Mouse (Mus musculus) CD8-positive naive resting alpha-beta T cell, adult 2 months (primary cell): Measurements from ENCODE around the gene Prn.

Source experiments
- DNase-seq, 2 experiments: peaks; one replicate each; pipeline ENCODE4 v3.0.0; 2022; ENCODE audit warnings: low read depth in 2 of 2, low spot score in 2 of 2

Prn gene

DNA sequence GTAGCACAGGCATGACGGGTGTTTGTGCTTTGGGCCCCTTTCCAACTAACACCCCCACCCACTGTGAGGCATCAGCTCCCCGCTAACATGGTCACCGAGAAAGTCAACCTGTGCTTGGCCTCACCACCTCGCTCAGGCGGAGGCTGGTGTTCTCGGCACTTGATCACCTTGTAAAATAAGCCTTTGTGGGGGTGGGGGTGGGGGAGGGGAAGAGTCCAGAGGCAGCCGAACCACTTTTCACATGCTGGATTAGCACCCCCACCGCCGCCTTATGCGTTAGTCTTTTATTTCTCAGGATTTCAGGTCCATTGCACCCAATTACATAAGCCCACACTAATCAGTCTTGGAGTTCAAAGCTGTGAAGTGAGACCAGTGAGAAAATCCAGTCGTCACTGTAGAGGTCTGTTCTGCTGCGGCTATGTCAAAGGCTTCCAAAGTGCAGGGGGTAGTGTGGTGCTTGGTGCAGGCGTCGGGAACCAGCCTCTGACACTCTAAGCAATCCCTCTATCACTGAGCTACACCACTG lies 83.9 kb downstream of the Prn start:
- no peak for DNase-seq

GRCm38 (mm10) chr2:131994971-131995370 lies 85.2 kb downstream of the Prn start:
- no peak for DNase-seq

GRCm38 (mm10) chr2:131995742-131996141 lies 86.0 kb downstream of the Prn start:
- no peak for DNase-seq

DNA sequence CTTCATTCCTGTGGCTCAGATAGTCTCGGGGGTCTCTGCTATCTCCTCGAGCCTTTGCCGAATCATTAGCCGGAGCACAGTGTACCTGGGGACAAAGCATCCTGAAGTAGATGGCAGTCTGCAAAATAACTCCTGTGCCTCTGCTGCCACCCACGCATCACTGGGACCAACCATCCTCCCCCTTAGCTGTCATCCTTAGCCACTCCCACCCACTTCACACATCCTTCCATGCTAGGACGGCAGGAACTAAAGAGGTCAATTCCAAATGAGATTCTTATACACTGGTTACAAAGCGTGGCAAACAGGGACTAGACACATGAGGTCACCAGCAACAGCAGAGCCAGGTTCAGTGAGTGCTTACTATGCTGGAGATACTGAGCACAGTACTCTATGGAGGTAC lies 86.6 kb downstream of the Prn start:
- no peak for DNase-seq

DNA sequence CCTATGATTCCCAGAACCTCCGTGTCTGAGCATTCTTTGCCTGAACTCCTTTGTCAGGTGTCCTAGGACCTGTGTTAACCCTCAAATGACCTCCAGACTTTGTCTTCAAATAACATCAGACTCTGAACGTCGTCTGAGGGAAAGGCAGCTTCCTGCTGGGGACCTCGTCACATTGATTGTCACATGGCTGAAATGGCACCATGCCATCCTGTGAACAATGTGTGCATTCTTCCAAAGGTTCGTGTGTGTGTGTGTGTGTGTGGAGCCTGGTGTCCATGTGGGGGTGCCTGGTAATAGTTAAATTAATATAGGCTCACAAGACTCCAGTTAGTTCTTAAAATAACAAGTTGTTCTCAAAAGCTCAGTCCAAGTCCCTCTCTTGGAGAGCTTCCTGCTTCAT lies 87.6 kb downstream of the Prn start:
- DNase-seq = no peak

- DNase-seq = no peak
Observed at GRCm38 (mm10) chr2:132001696-132002334, 92.1 kb downstream of the Prn start.

DNA sequence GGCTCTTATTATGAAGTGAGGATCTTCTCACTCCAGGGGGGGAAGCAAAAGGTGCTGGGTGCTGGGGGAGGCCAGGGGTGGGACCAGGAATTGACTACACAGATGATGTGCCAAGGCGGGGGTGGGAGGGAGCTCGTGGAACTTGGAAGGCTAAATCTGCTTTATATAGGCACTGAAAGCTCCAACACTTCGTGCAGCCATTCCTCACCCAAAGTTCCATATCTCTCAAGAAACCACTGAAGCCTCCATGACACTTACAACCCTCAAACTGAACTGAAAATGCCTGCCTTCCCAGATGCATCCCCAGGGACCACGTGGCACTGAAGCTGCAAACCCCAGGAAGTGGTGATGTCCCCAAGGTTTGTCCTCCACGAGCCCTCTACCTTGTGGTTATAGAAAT lies 94.2 kb downstream of the Prn start:
- DNase-seq = no peak

DNA sequence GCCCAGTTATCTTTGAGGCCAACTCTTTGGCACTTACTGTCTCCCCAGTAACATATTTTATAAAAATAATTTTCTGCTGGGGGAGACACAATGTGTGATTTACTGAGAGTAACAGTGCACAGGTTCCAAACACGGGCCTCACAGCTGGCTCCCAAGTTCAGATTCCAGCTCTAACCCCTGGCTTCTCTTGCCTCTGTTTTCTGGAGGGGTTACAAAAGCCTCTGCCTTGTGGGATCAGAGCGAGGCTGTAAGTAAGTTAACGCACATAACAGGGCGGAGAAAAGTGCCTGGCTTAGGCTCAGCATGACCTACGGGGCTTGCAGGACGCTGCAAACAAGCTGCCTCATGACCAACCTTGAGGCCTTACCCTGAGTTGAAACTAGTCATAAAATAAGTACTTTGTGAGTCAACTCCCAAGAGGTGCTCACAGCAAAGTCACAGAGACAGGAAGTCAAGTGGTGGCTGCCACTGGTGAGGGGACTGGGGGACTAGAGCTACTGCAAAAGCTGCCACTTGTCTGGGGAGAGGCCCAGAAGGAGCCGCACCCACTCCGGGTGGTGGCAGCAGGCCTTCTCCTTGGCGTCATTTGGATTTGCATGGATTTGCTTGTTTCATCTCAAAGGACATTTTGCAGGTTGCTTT lies 94.9 kb downstream of the Prn start:
- no peak for DNase-seq

DNA sequence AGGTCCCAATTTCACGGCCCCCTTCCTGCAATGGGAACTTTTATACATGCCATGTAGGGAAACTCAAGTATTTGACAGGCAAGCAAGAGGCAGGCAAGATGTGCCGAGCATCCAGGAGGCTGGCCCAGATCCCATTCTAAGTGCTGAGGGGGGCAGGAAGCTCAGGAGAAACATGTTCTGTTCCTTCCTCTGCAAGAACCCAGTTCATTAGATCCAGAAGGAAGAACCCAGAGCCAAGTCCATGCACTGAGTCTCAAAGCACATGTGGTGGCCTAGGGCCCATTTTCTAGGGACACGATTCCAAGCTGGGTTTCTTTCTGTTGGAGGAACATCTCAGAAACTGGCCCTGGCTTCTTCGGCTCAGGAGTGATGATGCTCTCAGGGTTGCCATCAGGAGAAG lies 95.7 kb downstream of the Prn start:
- no peak for DNase-seq
